Mouse (Mus musculus): Measurements from ENCODE around the gene Acoxl.

DNA sequence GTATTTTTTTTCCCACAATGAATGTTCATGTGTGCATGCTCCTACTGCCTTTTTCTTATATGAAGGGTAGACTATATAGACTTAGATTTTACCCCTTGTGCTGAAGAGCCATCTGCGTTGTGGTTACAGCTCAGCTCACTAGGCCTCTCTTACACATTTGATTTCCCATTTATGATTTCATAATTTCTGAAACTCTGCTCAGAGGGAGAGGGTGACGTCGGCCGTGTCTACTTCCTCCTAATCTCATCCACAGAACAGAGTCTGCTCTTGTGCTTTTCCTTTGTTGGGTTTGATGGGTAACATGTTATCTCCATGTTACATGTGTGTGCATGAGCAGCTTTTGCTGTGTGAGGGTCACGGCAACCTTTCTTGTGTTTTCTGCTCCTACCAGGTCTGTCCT, 219.2 kb downstream of the Acoxl start:
- TF ChIP-seq GATA1 (IDR thresholded peaks at IDR 0.05; ENCODE audit: borderline replicate concordance, low read length), result no peak
- TF ChIP-seq FLI1 (IDR thresholded peaks at IDR 0.05; ENCODE audit: low read length), result no peak

Measured in megakaryocyte, embryonic 14.5 days (primary cell).